Mouse (Mus musculus): Measurements from ENCODE around the gene Dohh. TPM values are rescaled to one million over a fixed set of nuclear protein-coding genes. Genes with fewer than 3 reads are reported as not detected.

Dohh gene
- total RNA-seq (2021) = 10 to 100 TPM; 50.3 to 52.2 TPM

DNA sequence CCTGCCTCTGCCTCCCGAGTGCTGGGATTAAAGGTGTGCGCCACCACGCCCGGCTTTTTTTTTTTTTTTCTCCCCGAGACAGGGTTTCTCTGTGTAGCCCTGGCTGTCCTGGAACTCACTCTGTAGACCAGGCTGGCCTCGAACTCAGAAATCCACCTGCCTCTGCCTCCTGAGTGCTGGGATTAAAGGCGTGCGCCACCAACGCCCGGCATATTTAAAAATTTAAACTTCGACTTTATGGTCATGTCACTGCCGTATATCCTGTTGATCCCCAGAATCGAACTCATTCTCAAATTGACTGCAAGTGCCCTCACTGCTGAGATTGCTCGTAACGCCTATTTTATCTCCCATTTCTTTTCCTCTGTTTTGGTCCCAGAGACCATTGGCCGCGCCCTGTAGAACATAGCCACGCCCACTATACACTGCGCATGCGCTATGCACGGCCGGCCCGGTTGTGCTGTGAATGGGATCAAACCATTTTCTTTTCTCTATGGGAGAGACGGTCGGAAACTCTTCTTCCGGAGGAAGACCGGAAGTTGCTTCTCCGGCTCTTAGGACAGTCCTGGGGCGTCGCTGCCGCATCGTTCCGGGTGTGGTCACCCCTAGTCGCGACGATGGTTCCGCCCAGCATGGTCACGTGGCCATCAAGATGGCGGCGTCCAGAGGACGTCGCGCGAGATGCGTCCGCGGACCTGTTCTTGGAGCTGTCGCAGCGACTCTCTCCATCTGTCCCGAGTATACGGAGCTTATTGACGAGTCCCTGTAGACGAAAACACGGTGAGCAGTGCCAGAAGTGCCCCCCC, at the start of gene Dohh, which contains the start of gene Gm48551:
Gene Dohh, plus strand, starts transcription at position 627 of the 803 bp plus-strand sequence.
Gene Gm48551, plus strand, starts transcription at position 665 of the 803 bp plus-strand sequence.
- intact Hi-C loops (cut with DNase I) = loop anchor here (10.0 kb wide), 1 partner anchor 161 kb away; the partner anchor contains the start of gene Gna11

DNA sequence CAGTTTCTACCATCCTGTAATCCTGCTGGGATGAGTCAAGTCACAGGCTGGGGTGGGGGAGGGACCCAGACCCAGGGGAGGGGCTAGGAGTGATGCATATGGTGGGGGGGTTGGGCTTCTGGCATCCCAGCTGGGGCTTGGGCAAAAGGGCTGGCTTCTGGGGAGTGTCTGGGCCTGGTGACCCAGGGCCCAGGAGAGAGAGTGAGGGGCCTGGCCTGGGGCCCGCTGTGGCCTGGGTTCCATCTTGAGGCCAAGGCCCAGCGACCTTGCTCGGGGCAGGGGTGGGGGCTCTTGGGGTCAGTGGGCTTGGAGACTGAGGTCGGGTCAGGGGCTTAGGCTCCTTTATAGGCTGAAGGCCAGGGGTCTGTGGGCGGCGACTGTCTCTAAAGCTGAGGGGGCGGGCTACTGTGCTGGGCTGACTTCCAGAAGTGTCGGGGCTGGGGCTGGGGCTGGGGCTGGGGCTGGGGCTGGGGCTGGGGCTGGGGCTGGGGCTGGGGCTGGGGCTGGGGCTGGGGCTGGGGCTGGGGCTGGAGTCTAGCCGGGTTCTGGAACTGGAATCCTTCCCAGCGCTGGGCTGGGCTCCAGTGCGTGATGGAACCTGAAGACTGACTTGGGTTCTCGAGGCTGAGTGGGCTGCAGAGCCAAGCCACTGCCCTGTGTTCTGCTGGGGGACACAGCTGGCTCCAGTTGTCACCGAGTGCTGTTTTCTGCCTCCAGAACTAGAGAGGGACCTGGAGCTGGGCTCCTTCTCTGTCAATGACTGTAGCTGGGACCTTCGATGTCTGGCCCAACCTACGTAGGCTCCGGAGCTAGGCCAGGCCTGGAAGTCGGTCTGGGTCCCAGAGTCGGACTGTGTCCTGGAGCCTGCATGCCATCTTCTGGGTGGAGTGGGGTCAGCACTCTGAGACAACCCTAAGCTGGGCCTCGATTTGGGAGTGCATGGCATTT, 48.6 kb upstream of the Dohh start:
- no peak for DNase-seq
- intact Hi-C loops (cut with DNase I) = no loop called here

More for the DNA sequence above, at the start of gene Dohh, which contains the start of gene Gm48551:
- peak; percentile 99 to 100 for DNase-seq

GRCm38 (mm10) chr10:81336558-81336957, 47.7 kb upstream of the Dohh start:
- no peak for DNase-seq
- intact Hi-C loops (cut with DNase I) = no loop called here

DNA sequence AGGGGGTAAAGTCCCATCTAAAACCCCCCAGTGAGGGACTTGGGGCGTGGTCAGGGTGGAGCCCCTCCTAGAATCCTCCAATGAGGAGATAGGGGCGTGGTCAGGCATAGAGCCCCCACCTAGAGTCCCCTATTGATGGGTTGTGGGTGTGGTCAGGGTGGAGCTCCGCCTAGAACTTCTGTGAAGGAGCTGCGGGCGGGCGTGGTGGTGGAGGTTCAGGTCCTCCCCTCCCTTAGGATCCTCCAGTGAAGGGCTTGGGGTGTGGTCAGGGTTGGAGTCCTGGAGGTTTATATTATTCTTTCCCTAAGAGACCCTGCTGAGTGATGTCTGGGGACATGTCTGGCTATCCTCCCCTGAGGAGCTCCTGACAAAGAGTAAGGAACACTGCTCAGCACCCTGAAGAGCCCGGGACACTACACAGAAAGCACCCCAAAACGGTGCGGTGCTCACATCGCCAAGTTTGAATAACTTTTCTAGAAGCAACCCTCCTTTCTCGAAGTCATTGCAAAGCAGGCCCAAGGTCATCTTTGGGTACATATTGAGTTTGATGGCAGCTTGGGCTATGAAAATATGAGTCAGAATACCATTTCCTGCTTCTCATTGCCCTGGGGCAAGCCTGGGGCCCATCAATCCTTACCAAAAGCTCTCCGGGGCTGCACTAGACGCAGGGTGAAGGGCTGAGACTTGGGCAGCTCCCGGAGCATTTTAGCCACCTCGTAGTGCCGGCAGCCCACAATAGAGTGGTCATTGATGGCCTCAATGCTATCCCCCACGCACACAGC, 43.5 kb upstream of the Dohh start:
- intact Hi-C loops (cut with DNase I) = loop anchor here (2.0 kb wide), 2 partner anchors 14 to 52 kb away; no protein-coding TSS in a partner anchor
- DNase-seq = no peak

- peak; percentile 78 to 86 for DNase-seq
- intact Hi-C loops (cut with DNase I) = loop anchor here (2.0 kb wide), 2 partner anchors 15 to 53 kb away; no protein-coding TSS in a partner anchor
Observed at GRCm38 (mm10) chr10:81341333-81341949, 42.8 kb upstream of the Dohh start.

- DNase-seq = peak in 1 of 2 experiments; percentile 49
- intact Hi-C loops (cut with DNase I) = no loop called here
Observed at GRCm38 (mm10) chr10:81342686-81343505, 41.3 kb upstream of the Dohh start, which contains the start of gene Gipc3. Gene Gipc3, minus strand, starts transcription at chr10:81343266.

GRCm38 (mm10) chr10:81344421-81345161, 39.6 kb upstream of the Dohh start:
- intact Hi-C loops (cut with DNase I) = no loop called here
- peak in 1 of 2 experiments; percentile 18 for DNase-seq

GRCm38 (mm10) chr10:81345162-81345534, 39.1 kb upstream of the Dohh start:
- DNase-seq = no peak
- intact Hi-C loops (cut with DNase I) = no loop called here

DNA sequence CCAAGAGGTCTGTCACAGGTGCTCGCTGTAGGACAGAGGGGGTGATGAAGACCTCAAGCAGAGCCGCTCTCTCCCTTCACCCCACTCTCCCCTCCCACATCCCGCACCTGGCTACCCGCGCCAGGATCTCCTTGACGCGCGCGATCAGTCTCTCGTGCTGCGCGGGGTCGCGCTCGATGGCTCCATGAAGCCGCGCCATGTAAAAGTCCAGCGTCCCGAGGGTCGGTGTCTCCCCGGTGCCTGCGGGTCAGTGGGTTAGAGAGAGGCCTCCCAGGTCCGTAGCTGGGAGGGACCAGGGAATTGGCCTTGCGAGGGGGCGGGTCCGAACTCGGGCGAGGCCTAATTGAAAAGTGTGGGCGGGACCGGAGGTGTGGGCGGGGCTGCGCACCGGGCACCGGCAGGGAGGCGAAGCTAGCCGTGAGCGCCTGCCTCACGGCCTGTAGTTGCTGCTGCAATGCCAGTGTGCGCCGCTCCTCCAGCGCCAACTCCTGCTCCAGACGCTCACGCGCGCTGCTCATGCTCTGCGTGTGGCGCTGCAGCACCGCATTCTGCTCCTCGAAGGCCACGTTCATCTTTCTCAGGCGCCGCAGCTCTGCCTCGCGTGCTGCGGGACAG, 37.7 kb upstream of the Dohh start:
- intact Hi-C loops (cut with DNase I) = no loop called here
- DNase-seq = peak in 1 of 2 experiments; percentile 17

DNA sequence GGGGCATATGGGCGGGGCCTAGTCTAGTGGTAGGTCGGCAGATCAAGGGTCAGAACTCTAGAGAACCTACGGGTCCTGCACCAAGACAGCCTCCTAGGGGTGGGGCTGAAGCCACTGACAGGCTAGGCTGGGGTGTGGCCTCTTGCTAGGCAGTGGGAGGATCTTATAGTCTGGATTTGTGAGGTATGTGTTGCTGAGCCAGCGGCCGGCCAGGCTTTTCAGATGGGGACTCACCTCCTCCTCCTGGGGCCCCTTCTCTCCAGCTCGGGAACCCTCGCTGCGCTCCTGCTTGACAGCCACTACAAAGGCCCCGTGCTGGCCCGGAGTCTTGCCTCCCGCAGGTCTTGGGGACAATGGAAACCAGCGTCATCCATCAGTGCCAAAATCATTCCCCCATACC, 35.1 kb upstream of the Dohh start:
- DNase-seq = peak in 1 of 2 experiments; percentile 27
- intact Hi-C loops (cut with DNase I) = no loop called here

GRCm38 (mm10) chr10:81349961-81350350, 34.3 kb upstream of the Dohh start:
- intact Hi-C loops (cut with DNase I) = no loop called here
- DNase-seq = no peak

GRCm38 (mm10) chr10:81350351-81351063, 33.7 kb upstream of the Dohh start, which contains the start of gene Hmg20b:
Gene Hmg20b, minus strand, starts transcription at chr10:81350480.
- intact Hi-C loops (cut with DNase I) = no loop called here
- peak; percentile 98 for DNase-seq

DNA sequence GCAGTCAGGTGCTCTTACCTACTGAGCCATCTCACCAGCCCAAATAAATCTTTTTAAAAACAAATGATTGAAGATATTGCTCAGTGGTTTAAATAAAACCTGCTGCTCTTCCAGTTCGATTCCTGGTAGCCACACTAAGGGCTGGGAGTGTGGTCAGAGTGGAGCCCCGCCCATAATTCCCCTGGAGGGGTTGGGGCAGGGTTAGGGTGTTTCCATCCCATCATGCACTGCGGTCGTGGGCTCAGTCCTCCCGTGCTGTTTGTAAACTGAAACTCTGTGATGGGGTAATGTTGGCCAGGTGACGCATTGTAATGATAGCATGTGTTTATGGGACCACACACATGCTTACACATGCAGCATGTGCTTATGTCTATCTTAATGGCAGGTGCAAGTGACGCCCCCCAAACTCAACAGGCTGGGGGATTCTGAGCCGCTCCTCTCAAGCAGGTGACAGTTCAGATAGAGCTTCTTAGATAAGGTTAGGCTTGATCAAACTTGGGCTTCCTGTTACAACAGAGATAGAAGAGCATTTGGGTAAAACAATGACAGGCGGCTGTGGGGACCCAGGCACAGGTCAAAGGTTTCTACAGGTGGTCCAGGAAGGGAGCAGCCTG, 32.4 kb upstream of the Dohh start:
- DNase-seq = no peak
- intact Hi-C loops (cut with DNase I) = loop anchor here (2.0 kb wide), 1 partner anchor 63 kb away; no protein-coding TSS in a partner anchor

- DNase-seq = no peak
- intact Hi-C loops (cut with DNase I) = no loop called here
Observed at GRCm38 (mm10) chr10:81354738-81355477, 29.3 kb upstream of the Dohh start.

DNA sequence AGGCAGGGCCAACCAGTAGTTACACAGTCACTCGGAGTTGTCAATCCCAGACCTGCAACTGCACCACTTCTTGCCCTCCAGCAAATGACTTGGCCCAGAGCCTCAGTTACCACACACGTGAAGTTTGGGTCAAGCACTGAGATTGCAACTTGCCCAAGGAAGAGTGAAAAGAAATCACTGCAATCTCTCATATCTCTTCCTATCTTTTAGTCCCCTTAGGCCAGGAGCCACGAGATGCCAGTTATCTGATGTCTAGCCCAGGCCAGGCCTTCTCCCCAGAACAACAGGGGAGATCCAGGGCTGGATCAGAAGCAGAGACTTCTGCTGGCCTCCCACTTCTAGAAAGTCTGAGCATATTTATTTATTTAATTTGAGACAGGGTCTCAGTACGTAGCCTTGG, 28.7 kb upstream of the Dohh start:
- intact Hi-C loops (cut with DNase I) = no loop called here
- DNase-seq = no peak
